Mouse (Mus musculus) hindbrain, embryonic 11.5 days (tissue): Measurements from ENCODE around the gene Psd4. TPM values are rescaled to one million over a fixed set of nuclear protein-coding genes. Genes with fewer than 3 reads are reported as not detected.
A peak's percentile ranks its signal among the peaks of the same experiment; 100 is the strongest.

ENCODE experiments used
- ATAC-seq: fragments of 200-750 bp; cut with Nextera tagmentation; 2 replicates; pipeline ENCODE4 v1.8.0; 2017; ENCODE audit warnings: mild to moderate bottlenecking, moderate TSS enrichment, moderate library complexity; ENCODE audit not compliant: low FRiP score
- DNase-seq: peaks from one replicate; pipeline ENCODE4 v3.0.0-alpha.2; 2015; ENCODE audit warnings: low spot score
- H3K27ac ChIP-seq: fragments of 300-500 bp; sonication (generic); 2 replicates; pipeline ENCODE4 v1.5.1; 2014; ENCODE audit warnings: mild to moderate bottlenecking, low read depth, low read length
- H3K27me3 ChIP-seq: fragments of 300-500 bp; sonication (generic); 2 replicates; pipeline ENCODE4 v1.6.1; 2014; ENCODE audit warnings: mild to moderate bottlenecking, low read length, moderate library complexity, mixed read lengths; ENCODE audit not compliant: control insufficient read depth, insufficient read depth
- H3K36me3 ChIP-seq: fragments of 300-500 bp; sonication (generic); 2 replicates; pipeline ENCODE4 v1.6.1; 2014; ENCODE audit warnings: mild to moderate bottlenecking, low read length, moderate library complexity, mixed read lengths; ENCODE audit not compliant: control insufficient read depth, insufficient read depth
- H3K4me1 ChIP-seq: fragments of 300-500 bp; sonication (generic); replicated peaks from 2 replicates; pipeline ENCODE4 v1.6.1; 2014; ENCODE audit warnings: low read length, mixed read lengths; ENCODE audit not compliant: control insufficient read depth, insufficient read depth
- H3K4me2 ChIP-seq: fragments of 300-500 bp; sonication (generic); replicated peaks from 2 replicates; pipeline ENCODE4 v1.6.1; 2014; ENCODE audit warnings: mild to moderate bottlenecking, low read depth, low read length
- H3K4me3 ChIP-seq: fragments of 300-500 bp; sonication (generic); 2 replicates; pipeline ENCODE4 v1.5.1; 2014; ENCODE audit warnings: low read depth, low read length
- H3K9ac ChIP-seq: fragments of 300-500 bp; sonication (generic); 2 replicates; pipeline ENCODE4 v1.6.1; 2014; ENCODE audit warnings: low read depth, low read length
- H3K9me3 ChIP-seq: fragments of 300-500 bp; sonication (generic); 2 replicates; pipeline ENCODE4 v1.6.1; 2016; ENCODE audit warnings: low read length; ENCODE audit not compliant: control insufficient read depth
- WGBS: fragments of 180-500 bp; shearing (Covaris S2); extraction: QIAGEN DNeasy Blood & Tissue Kit; methylation state at CpG from one replicate; pipeline ENCODE4 v1.1.7; 2014; 5-methylcytosine and 5-hydroxymethylcytosine counted together
- polyA plus RNA-seq: library from polyadenylated mRNA; unstranded; fragments of >200 nt; fragmentation: Nextera tagmentation; extraction: Ambion mirVana; gene quantifications from 2 replicates; pipeline ENCODE4 v1.2.1, GENCODE M21; 2014

Gene Psd4
- polyA plus RNA-seq, 1 experiment from 2014 or later: 0.46 TPM

- Histone ChIP-seq H3K4me3 (no peak overlapping the region), H3K9ac (no peak overlapping the region), H3K27me3 (no peaks in the 10 kb centered on the region), H3K36me3 (no peaks in the 10 kb centered on the region), H3K9me3 (no peaks in the 10 kb centered on the region), H3K27ac (no peak overlapping the region), H3K4me2 (no peak overlapping the region), H3K4me1 (no peaks in the 10 kb centered on the region)
- ATAC-seq (no peak), DNase-seq (no peak)
- WGBS: 25% methylated on average over 2 of the region's 2 CpGs
Observed at GRCm38 (mm10) chr2:24397115-24397514, 29.7 kb downstream of the Psd4 start.

- Histone ChIP-seq H3K9ac (no peak overlapping the region), H3K4me2 (no peak overlapping the region), H3K4me3 (no peak overlapping the region), H3K4me1 (0 out of 2 replicates have a peak, but pooled peaks cover 2% of the 10 kb centered on the region), H3K27ac (no peak overlapping the region), H3K9me3 (no peaks in the 10 kb centered on the region), H3K36me3 (no peaks in the 10 kb centered on the region), H3K27me3 (peaks cover 5% of the 10 kb centered on the region; the same call in 1 of the 2 replicates)
- 83% methylated on average over 3 of the region's 3 CpGs for WGBS
- ATAC-seq (no peak), DNase-seq (no peak)
Observed at GRCm38 (mm10) chr2:24400711-24401110, 33.3 kb downstream of the Psd4 start.

GRCm38 (mm10) chr2:24405345-24406012, 38.1 kb downstream of the Psd4 start:
- peak overlapping the region; percentile 34; the same call in 1 of the 2 replicates for H3K9ac ChIP-seq

GRCm38 (mm10) chr2:24407701-24408485, 40.5 kb downstream of the Psd4 start:
- Histone ChIP-seq H3K4me3 (no peak overlapping the region), H3K9ac (no peak overlapping the region), H3K4me1 (0 out of 2 replicates have a peak, but pooled peaks cover 4% of the 10 kb centered on the region), H3K9me3 (no peaks in the 10 kb centered on the region), H3K27ac (no peak overlapping the region), H3K36me3 (no peaks in the 10 kb centered on the region), H3K27me3 (peaks cover 5% of the 10 kb centered on the region; the same call in 1 of the 2 replicates), H3K4me2 (no peak overlapping the region)
- ATAC-seq: no peak
- WGBS: 20% methylated on average over 4 of the region's 4 CpGs
- no peak for DNase-seq

More at GRCm38 (mm10) chr2:24405345-24406012, 38.1 kb downstream of the Psd4 start:
- Histone ChIP-seq H3K27me3 (peaks cover 5% of the 10 kb centered on the region; the same call in 1 of the 2 replicates), H3K4me1 (0 out of 2 replicates have a peak, but pooled peaks cover 4% of the 10 kb centered on the region), H3K4me2 (peak overlapping the region; percentile 39), H3K36me3 (no peaks in the 10 kb centered on the region), H3K4me3 (no peak overlapping the region), H3K9me3 (no peaks in the 10 kb centered on the region), H3K27ac (no peak overlapping the region)
- 12% methylated on average over 23 of the region's 23 CpGs for WGBS
- peak; percentile 86 for DNase-seq
- ATAC-seq: peak; percentile 78

DNA sequence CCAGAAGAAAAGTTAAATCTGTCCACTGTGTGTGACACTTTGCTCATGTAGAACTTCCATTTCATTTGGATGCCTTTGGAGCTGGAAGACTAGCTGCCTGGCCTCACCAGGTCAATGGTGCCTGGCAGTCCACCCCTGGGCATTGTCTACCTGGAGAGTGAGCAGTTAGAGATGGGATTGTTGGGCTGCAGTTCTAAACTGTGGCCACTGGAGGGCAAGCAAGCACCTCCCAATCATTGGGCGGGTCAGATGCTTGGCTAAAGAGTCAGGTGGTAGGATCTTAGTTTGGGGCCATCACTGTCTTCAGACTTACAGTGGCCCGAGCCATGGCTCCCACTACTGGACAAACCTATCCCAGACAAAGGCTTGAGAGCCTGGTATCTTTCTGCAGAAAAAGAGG, 41.8 kb downstream of the Psd4 start:
- no peak overlapping the region for H3K9ac ChIP-seq
- WGBS: 8% methylated on average over 2 of the region's 2 CpGs
- peaks cover 5% of the 10 kb centered on the region; the same call in 1 of the 2 replicates for H3K27me3 ChIP-seq
- no peaks in the 10 kb centered on the region for H3K9me3 ChIP-seq
- H3K27ac ChIP-seq: no peak overlapping the region
- ATAC-seq (peak; percentile 43; the same call in 1 of the 2 replicates), DNase-seq (peak; percentile 82)
- H3K4me1 ChIP-seq: 0 out of 2 replicates have a peak, but pooled peaks cover 4% of the 10 kb centered on the region
- H3K4me2 ChIP-seq: no peak overlapping the region
- H3K4me3 ChIP-seq: no peak overlapping the region
- H3K36me3 ChIP-seq: no peaks in the 10 kb centered on the region

- Histone ChIP-seq H3K9me3 (no peaks in the 10 kb centered on the region), H3K27me3 (no peaks in the 10 kb centered on the region; the same call in 1 of the 2 replicates), H3K4me2 (no peak overlapping the region), H3K36me3 (no peaks in the 10 kb centered on the region), H3K4me3 (no peak overlapping the region), H3K27ac (0 out of 2 replicates have a peak overlapping the region, but pooled peaks have one; percentile 17), H3K9ac (no peak overlapping the region), H3K4me1 (peaks cover 2% of the 10 kb centered on the region; the same call in 1 of the 2 replicates)
- 74% methylated on average over 3 of the region's 3 CpGs for WGBS
- DNase-seq (no peak), ATAC-seq (no peak)
Observed at GRCm38 (mm10) chr2:24413172-24413571, 45.8 kb downstream of the Psd4 start.

GRCm38 (mm10) chr2:24413677-24414076, 46.3 kb downstream of the Psd4 start:
- Histone ChIP-seq H3K4me2 (no peak overlapping the region), H3K27ac (0 out of 2 replicates have a peak overlapping the region, but pooled peaks have one; percentile 13), H3K4me3 (no peak overlapping the region), H3K9me3 (no peaks in the 10 kb centered on the region), H3K4me1 (no peaks in the 10 kb centered on the region; the same call in 1 of the 2 replicates), H3K9ac (no peak overlapping the region), H3K27me3 (no peaks in the 10 kb centered on the region; the same call in 1 of the 2 replicates), H3K36me3 (no peaks in the 10 kb centered on the region)
- DNase-seq: peak; percentile 30
- 70% methylated on average over 4 of the region's 4 CpGs for WGBS
- peak; percentile 68 for ATAC-seq

- H3K4me3 ChIP-seq: no peak overlapping the region
- H3K4me2 ChIP-seq: no peak overlapping the region
- DNase-seq (peak; percentile 13), ATAC-seq (peak; percentile 72)
- H3K9me3 ChIP-seq: no peaks in the 10 kb centered on the region
- H3K27ac ChIP-seq: peak overlapping the region; percentile 53; the same call in 1 of the 2 replicates
- WGBS: 9% methylated on average over 9 of the region's 9 CpGs
- no peak overlapping the region for H3K9ac ChIP-seq
- H3K36me3 ChIP-seq: no peaks in the 10 kb centered on the region
- no peaks in the 10 kb centered on the region; the same call in 1 of the 2 replicates for H3K4me1 ChIP-seq
- H3K27me3 ChIP-seq: no peaks in the 10 kb centered on the region; the same call in 1 of the 2 replicates
Observed at GRCm38 (mm10) chr2:24416668-24417067, 49.3 kb downstream of the Psd4 start.
